Comparison of ENCODE assay signal across 21 mouse cellular contexts in genomic region chr1:185451077-185451476, GRCm38 (mm10). TPM values are rescaled to one million over a fixed set of nuclear protein-coding genes. Genes with fewer than 3 reads are reported as not detected.
A peak's percentile ranks its signal among the peaks of the same experiment; 100 is the strongest.
DNase-seq lines count a peak whose midpoint lies in the region; ATAC-seq lines count a peak whose summit lies in the region.
"Had no signal": no experiment of that assay in that cellular context is flagged by ENCODE, and none has a peak within 500 bp of the region (broad histone marks: within the 10 kb centered on the region; RNA-seq: fewer than 3 reads in every experiment).

No protein-coding gene starts in this region.

- peak overlapping the region; percentile 15 for H3K4me2 ChIP-seq in heart, embryonic 11.5 days
- H3K4me2 ChIP-seq in midbrain, embryonic 15.5 days, result no peak overlapping the region
- H3K4me2 ChIP-seq: hindbrain, embryonic 15.5 days; midbrain, embryonic 12.5 days had no signal

- H3K4me1 ChIP-seq in heart, embryonic 11.5 days (ENCODE audit: control insufficient read depth, insufficient read depth, low read length), result peaks cover 8% of the 10 kb centered on the region; the same call in 1 of the 2 replicates
- peaks cover 19% of the 10 kb centered on the region for H3K4me1 ChIP-seq in midbrain, embryonic 10.5 days
- H3K4me1 ChIP-seq in midbrain, embryonic 15.5 days, result peaks cover 7% of the 10 kb centered on the region; the same call in 1 of the 2 replicates

- peak overlapping the region; percentile 28; the same call in 1 of the 2 replicates for H3K4me3 ChIP-seq in heart, embryonic 11.5 days (ENCODE audit: low read depth, low read length)
- no peak overlapping the region for H3K4me3 ChIP-seq in midbrain, embryonic 10.5 days
- H3K4me3 ChIP-seq in midbrain, embryonic 15.5 days, result no peak overlapping the region
- H3K4me3 ChIP-seq: hindbrain, embryonic 15.5 days; layer of hippocampus, adult 2 months; limb, embryonic 10.5 days; midbrain, embryonic 12.5 days had no signal

- WGBS in heart, embryonic 11.5 days (ENCODE audit: insufficient replicate concordance), result 79% methylated on average over 8 of the region's 8 CpGs
- 93% methylated on average over 8 of the region's 8 CpGs for WGBS in midbrain, embryonic 10.5 days
- WGBS in midbrain, embryonic 15.5 days, result 80% methylated on average over 8 of the region's 8 CpGs

- peak; percentile 40 for DNase-seq in cerebellum, postnatal 14 days
- DNase-seq in cerebellum, adult 9-11 months, result no peak
- DNase-seq in heart, adult 11 months, result no peak
- no peak for DNase-seq in midbrain, embryonic 10.5 days (ENCODE audit: low spot score)
- no peak for DNase-seq in frontal cortex, adult 2 months (ENCODE audit: extremely low spot score in 1 of 2, low spot score in 1 of 2)
- DNase-seq in retina, postnatal 1 day, result no peak
- DNase-seq: adrenal gland, postnatal 10 days; cerebellum, adult 18-20 months; gastrocnemius, postnatal 36 days; heart, postnatal 36 days; kidney, postnatal 25 days; right cerebral cortex, postnatal 14 days; thymus, postnatal 14 days had no signal

- no peaks in the 10 kb centered on the region for H3K36me3 ChIP-seq in heart, embryonic 11.5 days (ENCODE audit: control insufficient read depth, insufficient read depth, low read length)
- H3K36me3 ChIP-seq in midbrain, embryonic 10.5 days, result no peaks in the 10 kb centered on the region
- no peaks in the 10 kb centered on the region for H3K36me3 ChIP-seq in midbrain, embryonic 15.5 days (replicated peaks)
- H3K36me3 ChIP-seq: hindbrain, embryonic 15.5 days; limb, embryonic 10.5 days; midbrain, embryonic 12.5 days had no signal

- H3K9me3 ChIP-seq in heart, embryonic 11.5 days (replicated peaks; ENCODE audit: control insufficient read depth, low read length), result no peaks in the 10 kb centered on the region
- no peaks in the 10 kb centered on the region for H3K9me3 ChIP-seq in midbrain, embryonic 10.5 days (replicated peaks)
- no peaks in the 10 kb centered on the region for H3K9me3 ChIP-seq in midbrain, embryonic 15.5 days
- H3K9me3 ChIP-seq: hindbrain, embryonic 15.5 days; limb, embryonic 10.5 days; midbrain, embryonic 12.5 days had no signal

- peak overlapping the region; percentile 29; the same call in 1 of the 2 replicates for H3K27ac ChIP-seq in heart, embryonic 11.5 days (ENCODE audit: low read depth, low read length)
- peak overlapping the region; percentile 28; the same call in 1 of the 2 replicates for H3K27ac ChIP-seq in midbrain, embryonic 10.5 days (replicated peaks)
- no peak overlapping the region for H3K27ac ChIP-seq in midbrain, embryonic 15.5 days
- H3K27ac ChIP-seq: hindbrain, embryonic 15.5 days; layer of hippocampus, adult 2 months; limb, embryonic 10.5 days; midbrain, embryonic 12.5 days had no signal

- no peak for ATAC-seq in heart, embryonic 11.5 days (replicated peaks; ENCODE audit: insufficient number of reproducible peaks, low FRiP score, low TSS enrichment)
- no peak for ATAC-seq in midbrain, embryonic 15.5 days (replicated peaks)
- ATAC-seq: forebrain, embryonic 14.5 days; lung, postnatal 0 days had no signal

- peaks cover 26% of the 10 kb centered on the region for H3K27me3 ChIP-seq in heart, embryonic 11.5 days (ENCODE audit: control insufficient read depth, insufficient read depth, low read length)
- H3K27me3 ChIP-seq in midbrain, embryonic 10.5 days (ENCODE audit: low read depth, poor library complexity, severe bottlenecking), result peaks cover 31% of the 10 kb centered on the region
- H3K27me3 ChIP-seq in midbrain, embryonic 15.5 days (replicated peaks), result peaks cover 3% of the 10 kb centered on the region; the same call in 1 of the 2 replicates
- H3K27me3 ChIP-seq: hindbrain, embryonic 15.5 days had no signal

- peak overlapping the region; percentile 56; the same call in 1 of the 2 replicates for H3K9ac ChIP-seq in heart, embryonic 11.5 days (ENCODE audit: low read depth, low read length)
- no peak overlapping the region for H3K9ac ChIP-seq in midbrain, embryonic 15.5 days
- H3K9ac ChIP-seq: hindbrain, embryonic 15.5 days; midbrain, embryonic 12.5 days had no signal

RNA-seq across cellular contexts. Expression of gene Slc30a10, which starts 3.6 kb away (rescaled TPM):
- 3.9 and 5.0 TPM in 2 replicates for polyA plus RNA-seq in heart, embryonic 11.5 days (2014; fragmentation: Nextera tagmentation; extraction: Ambion mirVana)
- polyA plus RNA-seq in midbrain, embryonic 10.5 days (2016; fragmentation: Nextera tagmentation; extraction: Ambion mirVana), result 1.3 and 1.4 TPM in 2 replicates
- polyA plus RNA-seq in midbrain, embryonic 15.5 days (2015; fragmentation: Nextera tagmentation; extraction: Ambion mirVana), result 5.9 and 6.9 TPM in 2 replicates
- 11.5 and 14.3 TPM in 2 replicates for polyA plus RNA-seq in frontal cortex, adult 2 months (2012; rRNA removed)
- polyA plus RNA-seq: lung, postnatal 0 days had no signal

Comparison
In these comparisons a context has a peak if more than half of its experiments do, and no peak if none do; other contexts are left out.
1. DNase-seq: peak in cerebellum, postnatal 14 days (2 of 2); none in cerebellum, adult 9-11 months (single experiment), heart, adult 11 months (single experiment), midbrain, embryonic 10.5 days (single experiment), frontal cortex, adult 2 months (0 of 2) and retina, postnatal 1 day (single experiment).